Mouse (Mus musculus) induced T-regulatory cell, adult 2 months (primary cell): ENCODE results near the gene Gm8082.
"Not testable (repeated sequence)": the region's sequence is repeated elsewhere in the genome, so short reads cannot be mapped to it uniquely, and the experiment has no call there.

Experiments used
- DNase-seq: peaks from one replicate; pipeline ENCODE4 v3.0.0-alpha.2; 2012; ENCODE audit warnings: low read depth

The Gm8082 gene

DNA sequence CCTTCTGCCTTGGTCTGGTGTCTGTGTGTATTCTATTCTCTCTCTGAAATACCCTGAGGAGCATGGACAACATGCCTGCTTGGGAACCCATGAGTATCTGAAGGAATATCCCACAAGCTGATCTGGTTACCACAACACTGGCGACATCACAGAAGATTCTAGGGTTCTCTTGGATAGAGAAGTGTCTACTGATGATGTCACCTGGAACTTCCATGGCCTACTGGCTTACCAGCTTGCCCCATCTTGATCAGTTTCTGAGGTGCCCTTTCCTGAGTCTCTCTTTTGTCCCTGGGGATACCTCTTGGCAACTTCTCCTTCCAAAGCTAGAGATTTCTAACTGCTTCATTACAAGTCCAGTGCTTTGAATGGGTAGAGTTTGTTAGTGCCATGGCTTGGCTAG, at the start of gene Gm8082:
TSS of gene Gm8082 (minus strand) at position 101 of the 400 bp plus-strand sequence.
- not testable (repeated sequence) for DNase-seq

DNA sequence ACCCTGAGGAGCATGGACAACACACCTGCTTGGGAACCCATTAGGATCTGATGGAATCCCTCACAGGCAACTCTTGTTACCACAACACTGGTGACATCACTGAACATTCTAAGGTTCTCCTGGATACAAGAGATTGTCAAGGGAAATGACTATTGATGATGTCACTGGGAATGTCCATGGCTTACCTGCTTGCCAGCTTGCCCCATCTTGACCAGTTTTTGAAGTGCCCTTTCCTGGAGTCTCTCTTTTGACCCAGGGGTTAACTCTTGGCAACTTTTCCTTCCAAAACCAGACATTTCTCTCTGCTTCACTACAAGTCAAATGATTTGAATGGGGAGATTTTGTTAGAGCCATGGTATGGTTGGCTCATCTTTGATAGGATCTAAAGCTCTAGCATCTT, 22.1 kb upstream of the Gm8082 start, which contains the start of gene Gm10376:
TSS of gene Gm10376 (minus strand) at position 101 of the 400 bp plus-strand sequence.
- not testable (repeated sequence) for DNase-seq
